Mouse (Mus musculus) spleen, postnatal 36 days (tissue): ENCODE results near the gene Rdh1.
"Not testable (repeated sequence)": the region's sequence is repeated elsewhere in the genome, so short reads cannot be mapped to it uniquely, and the experiment has no call there.

Source experiments
- DNase-seq, 2 experiments: peaks; one replicate each; pipeline ENCODE4 v3.0.0; 2022; ENCODE audit warnings: low spot score in 2 of 2, mixed read lengths in 1 of 2

Rdh1 gene

DNA sequence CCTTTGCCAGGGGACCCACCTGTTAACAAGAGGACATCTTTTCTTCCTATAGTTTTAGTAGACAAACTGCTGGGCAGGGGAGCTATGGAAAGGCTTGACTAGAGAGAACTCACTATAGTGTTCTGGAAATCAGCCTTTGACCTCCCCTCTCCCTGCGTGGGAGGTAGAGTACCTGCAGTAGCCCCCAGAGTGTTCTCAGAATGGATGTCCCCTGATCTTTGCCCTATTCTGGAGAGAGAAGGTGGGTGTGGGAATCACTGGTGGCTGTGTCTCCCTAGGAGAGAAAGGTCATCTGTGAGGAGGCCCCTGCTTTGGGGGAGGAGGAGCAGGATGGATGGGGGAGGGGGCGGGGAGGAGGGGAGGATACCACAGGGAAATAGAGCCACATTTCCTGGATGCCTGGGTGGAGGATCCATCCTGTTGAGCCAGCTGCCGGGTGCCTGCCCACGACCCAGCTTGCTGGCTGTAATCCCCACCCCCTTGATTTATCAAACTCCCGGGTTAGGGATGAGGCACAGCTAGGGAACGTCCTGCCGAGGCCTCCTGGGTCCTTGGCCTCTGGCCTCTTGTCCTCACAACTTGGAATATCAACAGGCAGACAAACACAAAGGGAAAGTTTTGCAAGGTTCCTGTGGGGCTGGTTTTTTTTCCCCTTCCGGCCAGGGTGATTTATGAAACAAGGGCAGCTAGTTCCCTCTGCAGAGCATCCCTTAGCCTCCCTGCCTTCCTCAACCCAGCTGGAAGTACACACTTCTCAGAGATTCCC, 10.5 kb upstream of the Rdh1 start:
- no peak for DNase-seq

DNA sequence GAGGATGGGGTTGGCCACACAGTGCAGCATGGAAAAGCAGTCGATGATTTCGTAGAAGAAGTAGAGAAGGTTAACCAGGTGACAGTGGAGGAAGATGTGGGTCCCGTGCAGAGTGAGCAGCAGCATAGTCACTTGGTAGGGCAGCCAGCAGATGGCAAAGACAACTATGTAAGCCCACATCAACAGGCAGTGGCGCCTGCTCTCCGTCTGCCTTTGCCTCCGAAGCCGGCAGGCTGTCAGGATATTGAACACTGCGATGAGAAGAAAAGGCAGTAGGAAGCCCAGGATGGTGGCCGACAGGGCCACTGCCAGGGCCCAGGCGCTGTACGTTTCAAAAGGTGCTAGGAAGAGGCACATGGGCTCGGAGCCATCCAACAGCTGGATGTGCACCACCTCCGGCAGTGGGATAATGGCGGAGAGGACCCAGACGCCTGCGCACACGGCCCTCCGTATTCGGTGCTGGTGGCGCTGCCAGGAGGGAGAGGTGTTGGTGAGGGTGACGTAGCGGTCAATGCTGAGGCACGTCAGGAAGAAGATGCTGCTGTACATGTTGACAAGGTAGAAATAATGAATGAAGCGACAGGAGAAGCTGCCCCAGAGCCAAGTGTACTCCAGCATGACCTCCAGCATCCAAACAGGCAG, 9.3 kb upstream of the Rdh1 start:
- no peak for DNase-seq

DNA sequence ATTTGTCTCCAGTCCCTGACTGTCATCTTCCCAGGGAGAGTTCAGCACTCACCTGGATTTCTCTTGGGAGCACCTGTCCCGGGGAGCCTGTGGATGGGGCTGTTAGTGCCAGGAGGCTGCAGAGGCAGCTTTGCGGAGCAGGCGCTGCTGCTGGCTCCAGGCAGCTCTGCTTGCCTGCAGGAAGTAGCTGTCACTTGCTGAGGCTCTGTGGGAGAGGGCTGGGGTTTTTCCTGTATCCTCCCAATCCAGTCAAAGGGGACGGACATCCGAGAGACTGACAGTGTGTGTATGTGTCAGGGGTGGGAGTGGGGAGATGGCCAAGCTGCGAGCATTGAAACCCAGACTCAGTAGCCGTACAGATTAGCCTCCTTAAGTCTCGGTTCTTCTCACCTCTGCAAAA, 8.0 kb upstream of the Rdh1 start, which contains the start of gene Gpr182:
Gene Gpr182 (minus strand): TSS at position 185 of the 400 bp plus-strand sequence.
- DNase-seq = no peak

DNA sequence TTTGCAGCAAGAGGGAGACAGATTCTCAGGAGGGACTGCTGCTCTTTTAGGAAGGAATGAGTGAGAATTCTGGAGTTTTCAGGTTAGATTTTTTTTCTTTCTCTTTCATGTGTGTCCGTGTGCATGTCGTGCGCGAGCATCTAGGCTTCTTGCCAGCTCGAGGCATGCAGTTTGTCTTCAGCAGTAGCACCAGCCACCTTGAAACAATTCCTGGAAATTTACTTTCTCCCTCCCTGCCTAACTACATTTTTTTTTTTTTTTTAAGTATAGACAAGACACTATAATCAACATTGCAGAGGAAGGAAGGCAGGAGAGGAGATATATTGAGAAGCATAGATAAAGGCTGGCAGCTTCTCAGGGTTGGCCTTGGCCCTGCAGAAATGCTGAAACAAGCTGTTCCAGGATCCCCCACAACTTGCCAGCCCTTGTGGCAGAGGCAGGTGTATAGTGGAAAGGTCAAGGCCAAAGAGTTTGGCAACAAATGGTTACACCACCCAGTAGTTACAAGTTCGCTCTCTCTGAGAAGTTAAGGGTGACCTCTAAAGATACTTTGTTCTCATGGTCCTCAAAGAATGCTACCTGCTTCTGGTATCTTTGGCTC, 4.9 kb upstream of the Rdh1 start:
- no peak for DNase-seq

DNA sequence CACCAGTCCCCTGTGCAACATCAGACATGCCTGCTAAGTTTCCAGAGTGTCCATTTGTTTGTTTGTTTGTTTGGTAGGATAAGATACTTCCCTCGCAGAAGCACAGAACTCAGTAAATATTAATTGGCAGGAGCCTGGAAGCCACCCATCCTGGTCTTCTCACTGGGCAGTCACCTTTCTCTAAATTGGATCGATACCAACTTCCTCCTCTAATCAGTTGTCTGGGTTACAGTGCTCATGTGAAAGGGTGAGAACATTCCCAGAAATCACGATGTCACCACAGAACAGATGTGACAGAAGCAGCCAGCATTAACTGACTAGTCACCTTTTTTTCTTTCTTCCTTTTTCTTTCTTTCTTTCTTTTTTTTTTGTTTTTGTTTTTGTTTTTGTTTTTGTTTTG, 4.3 kb upstream of the Rdh1 start:
- no peak for DNase-seq

DNA sequence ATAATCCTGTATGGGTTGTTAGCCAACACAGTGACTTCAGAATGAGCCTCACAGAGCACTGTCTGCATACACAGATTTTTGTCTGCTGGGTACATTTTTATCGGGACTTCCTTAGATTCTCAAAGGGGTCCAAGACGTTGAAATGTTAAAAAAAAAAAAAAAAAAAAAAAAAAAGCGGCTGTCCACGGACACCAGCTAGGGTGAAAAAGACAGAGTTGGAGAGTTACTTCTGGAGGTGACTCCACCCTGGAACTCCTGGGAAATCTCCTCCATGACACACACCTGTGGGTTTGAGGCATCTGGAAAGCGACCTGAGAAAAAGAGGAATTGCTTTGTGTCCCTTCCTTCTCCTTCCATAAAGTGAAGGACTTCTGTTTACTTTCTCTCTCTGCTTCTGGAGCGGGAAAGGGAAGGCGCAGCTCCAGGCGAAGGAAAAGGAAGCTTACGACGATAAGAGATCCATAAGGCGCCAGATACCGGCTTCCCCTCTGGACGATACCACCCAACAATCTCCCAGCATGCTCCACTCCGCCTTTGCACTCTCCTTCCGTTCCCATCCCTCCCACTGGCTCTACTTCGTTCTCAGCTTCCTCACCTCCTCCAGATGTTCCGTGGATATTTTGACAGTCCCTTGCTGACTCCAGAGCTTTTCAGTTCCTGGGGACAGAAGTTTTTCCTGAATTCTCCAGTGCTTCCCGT, 3.6 kb upstream of the Rdh1 start:
- DNase-seq = no peak

DNA sequence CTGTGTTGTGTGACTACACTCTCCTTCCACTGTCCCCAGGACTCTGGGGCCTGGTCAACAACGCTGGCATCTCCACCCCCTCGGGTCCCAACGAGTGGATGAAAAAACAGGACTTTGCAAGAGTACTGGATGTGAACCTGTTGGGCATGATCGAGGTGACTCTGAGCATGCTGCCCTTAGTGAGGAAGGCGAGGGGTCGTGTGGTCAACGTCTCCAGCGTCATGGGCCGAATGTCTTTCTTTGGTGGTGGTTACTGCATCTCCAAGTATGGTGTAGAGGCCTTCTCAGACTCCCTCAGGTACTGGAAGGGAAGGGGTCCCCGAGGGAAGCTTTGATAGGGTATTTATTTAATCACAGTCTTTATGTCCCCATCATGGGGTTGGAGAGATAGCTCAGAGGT, 3.4 kb downstream of the Rdh1 start:
- not testable (repeated sequence) for DNase-seq

DNA sequence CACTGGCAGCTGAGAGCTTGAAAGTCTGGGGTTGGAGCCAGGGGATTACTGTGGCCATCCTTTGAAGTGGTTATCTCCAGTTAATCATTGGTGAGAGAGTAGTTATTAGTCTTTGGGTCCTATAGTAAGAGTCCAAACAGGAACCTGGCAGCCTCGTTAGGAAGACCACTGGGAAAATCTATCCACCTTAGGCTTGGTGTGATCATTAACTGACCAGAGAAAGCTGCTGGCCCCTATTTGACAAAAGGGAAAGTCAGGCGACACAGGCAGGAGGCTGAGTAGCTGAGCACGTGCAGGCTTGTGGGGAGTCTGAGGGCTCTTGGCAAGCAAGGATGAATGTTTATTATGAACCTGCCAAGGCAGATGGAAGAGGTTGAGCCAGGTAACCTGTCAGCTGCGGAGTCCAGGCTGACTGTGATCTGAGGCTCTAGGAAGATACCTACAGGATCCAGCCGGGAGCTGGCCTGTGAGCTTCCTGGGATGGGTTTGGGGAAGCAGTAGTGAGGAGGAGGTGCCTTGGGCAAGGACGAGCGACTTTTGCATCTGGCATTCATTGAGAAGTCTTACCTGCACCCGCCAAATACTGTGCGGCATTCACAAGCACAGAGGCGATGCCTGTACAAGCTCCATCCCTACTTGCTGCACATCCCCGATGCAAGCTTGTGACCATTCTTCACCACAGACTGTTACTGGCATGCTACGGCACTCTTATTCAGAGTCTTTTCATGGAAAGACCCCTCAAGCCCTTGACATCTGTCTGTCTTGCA, 4.6 kb downstream of the Rdh1 start:
- no peak for DNase-seq

DNA sequence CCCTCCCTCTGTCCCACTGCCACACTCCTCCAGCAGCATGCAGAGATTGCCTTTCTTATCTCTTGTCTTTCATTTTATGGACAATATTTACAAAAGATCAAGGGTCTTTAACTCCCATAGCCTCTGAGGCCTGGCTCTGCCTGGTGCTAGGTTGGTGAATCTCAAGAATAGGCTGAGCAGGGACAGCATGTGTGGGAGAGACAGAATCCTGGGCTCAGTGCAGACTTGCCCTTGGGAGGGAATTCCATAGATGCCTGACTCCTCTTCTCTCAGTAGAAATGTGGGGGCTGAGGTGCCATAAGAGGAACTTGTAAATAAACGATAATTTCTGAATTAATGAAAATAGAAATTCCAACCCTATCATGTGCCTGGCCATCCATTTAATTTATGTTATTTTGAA, 7.0 kb downstream of the Rdh1 start:
- DNase-seq = no peak

DNA sequence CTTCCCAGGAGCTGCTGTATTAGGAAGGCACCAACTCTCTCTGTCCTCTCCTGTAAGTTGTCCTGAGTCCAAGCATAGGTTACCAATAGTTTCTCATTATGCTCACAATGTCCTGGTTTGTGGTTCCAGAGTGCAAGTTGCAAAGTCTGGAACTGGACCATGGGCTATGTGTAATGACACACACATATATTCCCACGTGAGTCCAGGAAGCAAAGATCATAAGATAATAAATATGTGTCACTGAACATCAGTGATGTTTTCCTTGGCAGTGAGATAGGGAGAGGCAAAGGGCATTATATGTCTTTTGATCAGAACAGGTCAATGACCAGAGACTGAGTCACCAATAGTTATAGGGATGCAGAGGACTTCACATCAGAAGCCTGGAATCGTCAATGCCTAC, 16.5 kb downstream of the Rdh1 start, which contains the start of gene Rdh9:
Gene Rdh9 (plus strand): TSS at position 376 of the 400 bp plus-strand sequence.
- DNase-seq = no peak

DNA sequence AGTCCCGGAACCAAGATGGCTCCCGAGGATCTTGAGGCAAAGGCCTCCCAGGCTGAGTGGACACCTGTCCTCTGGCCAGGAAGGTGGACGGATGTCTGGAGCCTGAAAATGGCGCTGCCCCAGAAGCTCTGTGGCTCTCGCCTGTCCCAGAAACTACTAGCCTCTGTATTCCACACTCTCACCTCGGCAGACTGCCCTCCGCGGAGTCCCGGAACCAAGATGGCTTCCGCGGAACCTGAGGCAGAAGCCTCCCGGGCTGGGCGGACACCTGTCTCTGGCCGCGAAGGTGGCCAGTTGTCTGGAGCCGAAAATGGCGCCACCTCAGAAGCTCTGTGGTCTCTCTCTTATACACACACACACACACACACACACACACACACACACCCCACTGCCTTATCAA, 22.8 kb downstream of the Rdh1 start:
- not testable (repeated sequence) for DNase-seq

DNA sequence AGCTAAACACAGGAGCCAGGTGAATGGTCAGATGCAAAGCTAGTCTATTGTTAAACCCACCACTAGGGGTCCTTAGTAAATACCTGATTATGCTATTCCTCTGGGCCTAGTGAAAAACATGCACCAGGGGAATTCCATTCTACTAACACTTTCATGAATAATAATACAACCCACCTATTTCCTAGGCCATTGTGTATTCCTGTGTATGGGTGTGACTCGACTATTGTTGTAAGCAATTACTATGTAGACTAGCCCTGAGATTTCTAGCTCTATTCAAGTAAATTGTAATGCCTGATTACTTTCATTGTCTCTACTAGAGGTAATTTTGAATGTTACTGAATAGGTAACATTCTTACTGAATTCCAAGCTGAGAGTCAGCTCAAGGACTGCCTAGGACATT, 25.9 kb downstream of the Rdh1 start:
- DNase-seq = not testable (repeated sequence)

DNA sequence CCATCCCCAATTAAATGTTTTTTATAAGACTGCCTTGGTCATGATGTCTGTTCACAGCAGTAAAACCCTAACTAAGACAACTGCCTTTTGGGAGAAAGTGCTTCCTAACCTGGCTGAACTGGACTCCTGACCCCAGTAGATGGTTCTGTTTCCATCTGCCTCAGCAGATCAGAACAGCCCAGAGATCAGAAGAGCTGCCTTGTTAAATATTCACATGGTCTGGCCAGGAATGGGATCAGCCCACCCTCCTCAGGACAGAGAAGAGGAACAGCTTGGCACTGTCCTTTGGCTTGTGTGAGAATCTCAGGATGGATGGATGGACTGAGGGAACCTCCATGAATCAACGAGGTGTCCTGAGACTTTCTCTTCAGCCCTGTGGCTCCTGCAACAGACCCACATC, 39.8 kb downstream of the Rdh1 start:
- DNase-seq = no peak

DNA sequence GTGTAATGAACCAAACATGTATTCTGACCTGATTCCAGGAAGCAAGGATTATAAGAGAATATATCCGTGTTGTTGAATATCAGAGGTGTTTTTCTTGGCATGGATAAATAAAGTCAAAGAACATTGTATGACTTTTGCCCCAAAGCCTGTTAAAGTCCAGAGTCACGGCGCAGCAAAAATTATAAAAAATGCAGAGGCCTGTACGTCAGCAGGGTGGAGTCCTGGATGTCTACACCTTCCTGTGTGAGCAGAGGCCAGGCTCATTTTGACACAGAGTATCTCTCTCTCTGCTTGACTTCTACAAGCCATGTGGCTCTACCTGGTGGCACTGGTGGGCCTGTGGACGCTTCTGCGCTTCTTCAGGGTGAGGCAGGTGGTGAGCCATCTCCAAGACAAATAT, 41.4 kb downstream of the Rdh1 start, which contains the start of gene Rdh16:
Gene Rdh16 (plus strand): TSS at position 262 of the 400 bp plus-strand sequence.
- no peak for DNase-seq

DNA sequence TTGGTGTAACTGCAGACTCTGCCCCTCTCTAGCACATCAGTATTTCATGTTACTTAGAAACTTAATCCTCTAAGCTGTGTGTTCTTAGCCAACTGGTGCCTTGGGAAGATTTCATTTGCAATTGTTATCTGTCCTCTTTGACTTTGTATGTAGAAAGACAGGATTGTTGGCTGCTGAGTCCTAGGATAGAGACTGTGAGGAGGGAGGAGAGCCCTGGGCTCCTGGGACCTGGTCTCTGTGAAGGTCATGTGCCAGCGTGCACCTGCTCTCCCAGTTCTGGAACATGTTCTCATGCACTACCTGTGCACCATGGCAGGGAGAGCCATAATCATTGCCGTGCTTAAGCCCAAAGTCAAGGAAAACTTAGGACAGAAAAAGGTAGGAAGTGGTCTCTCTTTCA, 42.1 kb downstream of the Rdh1 start:
- no peak for DNase-seq

DNA sequence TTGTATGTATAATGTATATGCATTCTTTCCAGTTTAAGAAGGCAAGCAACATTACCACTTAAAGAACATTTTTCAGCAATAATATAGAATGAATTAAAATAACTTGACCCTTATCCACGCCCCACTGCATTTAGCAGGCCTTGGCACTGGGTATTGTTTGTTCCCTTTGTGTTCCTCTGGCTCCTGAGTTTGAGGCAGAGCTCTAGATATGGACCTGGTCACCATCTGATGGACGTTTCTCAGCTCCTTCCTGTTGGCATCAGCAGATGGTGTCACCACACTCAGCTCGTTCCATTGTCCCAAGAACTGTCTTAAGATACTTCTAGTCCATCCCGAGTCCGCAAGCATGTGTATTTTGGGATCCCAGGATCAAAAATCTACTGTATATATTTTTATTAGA, 42.7 kb downstream of the Rdh1 start:
- DNase-seq = no peak

DNA sequence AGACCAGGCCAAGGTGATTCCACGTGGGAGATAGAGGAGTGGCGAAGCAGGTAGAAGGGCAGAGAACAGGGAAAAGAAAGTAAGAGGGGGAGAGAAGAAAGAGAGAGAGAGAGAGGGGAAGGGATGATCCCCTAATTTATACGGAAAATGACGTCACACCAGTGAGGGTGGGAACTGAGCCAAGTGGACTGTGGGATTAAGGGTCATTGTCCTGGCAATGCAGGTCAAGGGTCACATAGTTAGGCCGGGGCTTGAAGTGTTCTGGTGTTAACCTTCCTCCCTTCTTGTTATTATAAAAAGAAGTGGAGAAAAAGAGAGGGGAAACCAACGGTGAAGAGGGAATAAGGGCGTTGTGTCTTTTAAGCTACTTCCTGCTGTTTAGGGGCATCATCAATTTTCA, 44.9 kb downstream of the Rdh1 start:
- DNase-seq = no peak

DNA sequence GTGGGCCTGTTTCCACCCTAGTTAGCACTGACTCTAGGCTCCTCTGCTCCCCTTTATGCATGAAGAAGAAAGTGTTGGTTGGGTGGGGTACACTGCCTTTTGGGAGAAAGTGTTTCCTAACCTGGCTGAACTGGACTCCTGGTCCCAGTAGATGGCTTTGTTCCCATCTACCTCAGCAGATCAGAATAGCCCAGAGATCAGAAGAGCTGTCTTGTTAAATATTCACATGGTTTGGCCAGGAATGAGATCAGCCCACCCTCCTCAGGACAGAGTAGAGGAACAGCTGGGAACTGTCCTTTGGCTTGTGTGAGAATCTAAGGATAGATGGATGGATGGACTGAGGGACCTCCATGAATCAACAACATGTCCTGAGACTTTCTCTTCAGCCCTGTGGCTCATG, 56.4 kb downstream of the Rdh1 start:
- DNase-seq = no peak

DNA sequence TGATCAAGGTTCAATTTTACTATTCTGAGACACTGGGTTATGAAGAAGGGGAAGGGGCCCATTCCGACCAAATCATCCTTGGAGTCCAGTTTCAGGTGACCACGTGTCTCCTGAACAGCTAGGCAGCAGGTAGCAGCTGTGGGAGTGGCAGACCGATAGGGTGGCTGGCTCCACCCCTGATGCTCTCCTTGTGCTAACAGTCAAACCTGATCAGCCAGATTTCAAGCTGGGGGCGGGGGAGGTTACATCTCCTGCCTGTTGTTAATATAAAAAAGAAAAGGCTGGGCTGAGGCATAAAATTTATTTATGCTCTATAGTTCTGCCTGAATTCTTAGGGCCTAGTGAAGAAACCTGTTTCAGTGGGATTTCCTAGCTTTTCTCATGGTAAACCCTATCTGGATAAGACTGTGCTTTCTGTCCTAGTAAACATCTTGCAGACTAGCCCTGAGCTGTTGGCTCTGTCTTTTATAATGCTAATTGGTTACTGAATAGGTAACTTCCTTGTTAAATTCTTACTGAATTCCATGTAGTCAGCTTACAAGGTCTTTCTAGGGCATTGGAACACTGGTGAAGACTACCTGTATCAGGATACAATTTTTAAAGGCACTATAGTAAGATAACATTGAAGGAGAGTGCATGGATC, 57.9 kb downstream of the Rdh1 start:
- not testable (repeated sequence) for DNase-seq
